Mouse (Mus musculus) limb, embryonic 14.5 days (tissue): Measurements from ENCODE around the gene Fscn1. TPM values are rescaled to one million over a fixed set of nuclear protein-coding genes. Genes with fewer than 3 reads are reported as not detected.

Source experiments
- ATAC-seq: fragments of 200-750 bp; cut with Nextera tagmentation; 2 replicates; pipeline ENCODE4 v1.8.0; 2017; ENCODE audit warnings: low read depth, moderate number of reproducible peaks, moderate TSS enrichment; ENCODE audit not compliant: low FRiP score
- DNase-seq: peaks from one replicate; pipeline ENCODE4 v3.0.0-alpha.2; 2015; ENCODE audit warnings: low spot score
- H3K27ac ChIP-seq: fragments of 300-500 bp; sonication (generic); replicated peaks from 2 replicates; pipeline ENCODE4 v1.5.1; 2014; ENCODE audit warnings: low read depth, mild to moderate bottlenecking, low read length, moderate library complexity, mixed read lengths
- H3K27me3 ChIP-seq: fragments of 300-500 bp; sonication (generic); 2 replicates; pipeline ENCODE4 v1.6.1; 2014; ENCODE audit warnings: low read length, mixed read lengths; ENCODE audit not compliant: control insufficient read depth, insufficient read depth
- H3K36me3 ChIP-seq: fragments of 300-500 bp; sonication (generic); 2 replicates; pipeline ENCODE4 v1.6.1; 2014; ENCODE audit warnings: mild to moderate bottlenecking, low read length, moderate library complexity, mixed read lengths; ENCODE audit not compliant: control insufficient read depth, insufficient read depth
- H3K4me1 ChIP-seq: fragments of 300-500 bp; sonication (generic); 2 replicates; pipeline ENCODE4 v1.6.1; 2014; ENCODE audit warnings: antibody characterized with exemption, low read length, mixed read lengths; ENCODE audit not compliant: control insufficient read depth, insufficient read depth
- H3K4me2 ChIP-seq: fragments of 300-500 bp; sonication (generic); replicated peaks from 2 replicates; pipeline ENCODE4 v1.6.1; 2014; ENCODE audit warnings: low read depth, mild to moderate bottlenecking, low read length, moderate library complexity; ENCODE audit not compliant: severe bottlenecking
- H3K4me3 ChIP-seq: fragments of 300-500 bp; sonication (generic); replicated peaks from 2 replicates; pipeline ENCODE4 v1.5.1; 2014; ENCODE audit warnings: low read length
- H3K9ac ChIP-seq: fragments of 300-500 bp; sonication (generic); 2 replicates; pipeline ENCODE4 v1.6.1; 2014; ENCODE audit warnings: mild to moderate bottlenecking, low read depth, low read length, moderate library complexity; ENCODE audit not compliant: severe bottlenecking
- H3K9me3 ChIP-seq: fragments of 300-500 bp; sonication (generic); 2 replicates; pipeline ENCODE4 v1.6.1; 2016; ENCODE audit warnings: low read length; ENCODE audit not compliant: control insufficient read depth
- POLR2A ChIP-seq: fragments of 200-500 bp; IDR thresholded peaks from 2 replicates; pipeline ENCODE4 v1.8.0; 2012; ENCODE audit warnings: inconsistent platforms, mild to moderate bottlenecking, moderate library complexity, borderline replicate concordance; ENCODE audit not compliant: insufficient read depth, insufficient read length; ENCODE audit errors: extremely low read depth
- WGBS: fragments of 180-500 bp; shearing (Covaris S2); extraction: QIAGEN DNeasy Blood & Tissue Kit; methylation state at CpG from one replicate; pipeline ENCODE4 v1.1.7; 2014; 5-methylcytosine and 5-hydroxymethylcytosine counted together
- polyA plus RNA-seq, 2 experiments: library from polyadenylated mRNA; depleted of rRNA in 1 of 2; stranded (reverse) in 1 of 2; unstranded in 1 of 2; fragments of >200 nt; fragmentation: Nextera tagmentation in 1 of 2; extraction: Ambion mirVana in 1 of 2; gene quantifications; 2 replicates each; pipeline versions ENCODE4 v1.2.1 to v1.2.3; 2012 to 2014

Gene Fscn1
- polyA plus RNA-seq, 2 experiments, result 356 to 395 TPM

- ATAC-seq, result peak; percentile 75
- no peak for TF ChIP-seq POLR2A
- peak overlapping the region; percentile 10; the same call in 1 of the 2 replicates for H3K4me3 ChIP-seq
- no peaks in the 10 kb centered on the region for H3K27me3 ChIP-seq
- peak; percentile 76 for DNase-seq
- H3K4me1 ChIP-seq, result peaks cover 6% of the 10 kb centered on the region; the same call in 1 of the 2 replicates
- H3K27ac ChIP-seq, result no peak overlapping the region
- H3K9ac ChIP-seq, result peak overlapping the region; percentile 50
- WGBS, result 4% methylated on average over 17 of the region's 17 CpGs
- H3K9me3 ChIP-seq, result no peaks in the 10 kb centered on the region
- H3K4me2 ChIP-seq, result peak overlapping the region; percentile 47
- H3K36me3 ChIP-seq, result no peaks in the 10 kb centered on the region
These were observed 23.8 kb upstream of the Fscn1 start for GRCm38 (mm10) chr5:142936336-142936719.

- Histone ChIP-seq H3K27ac (peak overlapping the region; percentile 39; the same call in 1 of the 2 replicates), H3K9ac (no peak overlapping the region), H3K27me3 (no peaks in the 10 kb centered on the region), H3K9me3 (no peaks in the 10 kb centered on the region), H3K4me1 (peaks cover 6% of the 10 kb centered on the region; the same call in 1 of the 2 replicates), H3K4me3 (no peak overlapping the region), H3K4me2 (0 out of 2 replicates have a peak overlapping the region, but pooled peaks have one; percentile 18), H3K36me3 (no peaks in the 10 kb centered on the region)
- TF ChIP-seq POLR2A, result no peak
- WGBS, result 37% methylated on average over 19 of the region's 19 CpGs
- DNase-seq (peak; percentile 78), ATAC-seq (0 out of 2 replicates have a peak, but pooled peaks have one; percentile 32)
These were observed 22.0 kb upstream of the Fscn1 start for GRCm38 (mm10) chr5:142937956-142938727.

DNA sequence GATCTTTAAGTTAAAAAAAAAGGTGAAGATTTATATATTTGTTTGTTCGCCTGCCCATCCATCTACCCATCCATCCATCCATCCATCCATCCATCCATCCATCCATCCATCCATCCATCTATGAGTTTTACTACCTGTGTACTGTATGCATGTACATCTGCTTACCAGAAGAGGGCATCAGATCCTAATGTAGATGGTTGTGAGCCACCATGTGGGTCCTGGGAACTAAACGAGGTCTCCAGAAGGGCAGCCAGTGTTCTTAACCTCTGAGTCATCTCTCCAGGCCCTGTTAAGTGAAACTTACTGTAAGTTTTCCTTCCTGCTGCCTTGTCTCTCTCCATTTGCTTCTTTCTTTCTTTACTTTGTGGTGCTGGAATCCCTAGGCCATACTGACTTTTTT is 19.8 kb upstream of the Fscn1 start:
- ATAC-seq, result no peak
- H3K9ac ChIP-seq, result no peak overlapping the region
- H3K4me3 ChIP-seq, result no peak overlapping the region
- no peaks in the 10 kb centered on the region for H3K9me3 ChIP-seq
- 70% methylated on average over 2 of the region's 2 CpGs for WGBS
- no peaks in the 10 kb centered on the region for H3K36me3 ChIP-seq
- no peak overlapping the region for H3K27ac ChIP-seq
- no peak for TF ChIP-seq POLR2A
- H3K4me1 ChIP-seq, result peaks cover 6% of the 10 kb centered on the region; the same call in 1 of the 2 replicates
- no peak overlapping the region for H3K4me2 ChIP-seq
- H3K27me3 ChIP-seq, result no peaks in the 10 kb centered on the region
- no peak for DNase-seq

GRCm38 (mm10) chr5:142944979-142945682 is 15.0 kb upstream of the Fscn1 start:
- WGBS, result 54% methylated on average over 8 of the region's 8 CpGs
- ATAC-seq (no peak), DNase-seq (no peak)

GRCm38 (mm10) chr5:142947460-142947859 is 12.7 kb upstream of the Fscn1 start:
- no peaks in the 10 kb centered on the region for H3K4me1 ChIP-seq
- no peak overlapping the region for H3K9ac ChIP-seq
- no peak for DNase-seq
- no peaks in the 10 kb centered on the region for H3K27me3 ChIP-seq
- no peak overlapping the region for H3K4me2 ChIP-seq
- H3K27ac ChIP-seq, result no peak overlapping the region
- no peaks in the 10 kb centered on the region for H3K36me3 ChIP-seq
- WGBS, result 78% methylated on average over 7 of the region's 7 CpGs
- no peak overlapping the region for H3K4me3 ChIP-seq
- TF ChIP-seq POLR2A, result no peak
- ATAC-seq, result no peak
- H3K9me3 ChIP-seq, result no peaks in the 10 kb centered on the region

More at GRCm38 (mm10) chr5:142944979-142945682, 15.0 kb upstream of the Fscn1 start:
- Histone ChIP-seq H3K27me3 (no peaks in the 10 kb centered on the region), H3K36me3 (no peaks in the 10 kb centered on the region), H3K9ac (no peak overlapping the region), H3K9me3 (no peaks in the 10 kb centered on the region), H3K4me1 (no peaks in the 10 kb centered on the region), H3K4me2 (no peak overlapping the region), H3K4me3 (no peak overlapping the region), H3K27ac (no peak overlapping the region)
- TF ChIP-seq POLR2A, result no peak
